Mouse (Mus musculus) CH12.LX (cell line): ENCODE results near the gene Naa40. TPM values are rescaled to one million over a fixed set of nuclear protein-coding genes. Genes with fewer than 3 reads are reported as not detected.

ENCODE experiments used
- DNase-seq: peaks from one replicate; pipeline ENCODE4 v3.0.0-alpha.2; 2013; ENCODE audit errors: extremely low read depth
- H3K27ac ChIP-seq: 2 replicates; pipeline ENCODE4 v1.5.1; 2012; ENCODE audit warnings: low read depth, mild to moderate bottlenecking, control low read depth, moderate library complexity; ENCODE audit not compliant: insufficient read depth
- H3K27me3 ChIP-seq: replicated peaks from 2 replicates; pipeline ENCODE3; 2012; ENCODE audit warnings: inconsistent platforms
- H3K36me3 ChIP-seq, 2 experiments: replicated peaks in 1 of 2; 2 replicates each; pipeline versions ENCODE3 to v1.6.1; 2012; ENCODE audit warnings: inconsistent platforms in 1 of 2, low read length in 1 of 2, mild to moderate bottlenecking in 1 of 2, mixed read lengths in 1 of 2, moderate library complexity in 1 of 2; ENCODE audit not compliant: control insufficient read depth in 1 of 2, insufficient read depth in 1 of 2
- H3K4me1 ChIP-seq, 2 experiments: 2 replicates each; pipeline ENCODE4 v1.6.1; 2012; ENCODE audit warnings: inconsistent platforms in 1 of 2, moderate library complexity in 1 of 2; ENCODE audit not compliant: insufficient read depth in 2 of 2, control insufficient read depth in 1 of 2
- H3K4me2 ChIP-seq: 2 replicates; pipeline ENCODE4 v1.6.1; 2012; ENCODE audit warnings: low read depth, mild to moderate bottlenecking, control low read depth; ENCODE audit not compliant: poor library complexity, insufficient read depth, severe bottlenecking
- H3K4me3 ChIP-seq, 3 experiments: fragments of 150-350 bp in 1 of 3; sonication (generic) in 1 of 3; replicated peaks in 1 of 3; 2 replicates each; pipeline versions ENCODE3 to v1.5.1; 2011 to 2012; ENCODE audit warnings: low read depth in 2 of 3, low read length in 2 of 3, mild to moderate bottlenecking in 2 of 3, moderate library complexity in 2 of 3, control low read depth in 1 of 3, improper control_type of control experiment in 1 of 3, inconsistent platforms in 1 of 3, mixed read lengths in 1 of 3; ENCODE audit not compliant: poor library complexity in 1 of 3
- H3K79me2 ChIP-seq: replicated peaks from 2 replicates; pipeline ENCODE4 v1.6.1; 2012; ENCODE audit warnings: mild to moderate bottlenecking, moderate library complexity; ENCODE audit not compliant: control insufficient read depth, poor library complexity, insufficient read depth, severe bottlenecking; ENCODE audit errors: extremely low read depth
- H3K9ac ChIP-seq: 2 replicates; pipeline ENCODE4 v1.6.1; 2012; ENCODE audit warnings: low read depth, mild to moderate bottlenecking, control low read depth, moderate library complexity; ENCODE audit not compliant: insufficient read depth
- H3K9me3 ChIP-seq: replicated peaks from 2 replicates; pipeline ENCODE3; 2012; ENCODE audit warnings: low read length, inconsistent platforms, mixed read lengths
- BHLHE40 ChIP-seq: IDR thresholded peaks from 2 replicates; pipeline ENCODE4 v1.6.1; 2011; ENCODE audit warnings: mild to moderate bottlenecking, low read depth, low read length, improper control_type of control experiment
- E2F4 ChIP-seq: IDR thresholded peaks from 2 replicates; pipeline ENCODE4 v1.6.1; 2011; ENCODE audit warnings: low read depth, low read length, improper control_type of control experiment; ENCODE audit not compliant: insufficient replicate concordance
- ETS1 ChIP-seq: conservative IDR thresholded peaks from 2 replicates; pipeline ENCODE4 v1.6.1; 2012; ENCODE audit warnings: low read depth, mild to moderate bottlenecking, inconsistent platforms, low read length, improper control_type of control experiment, moderate library complexity
- HCFC1 ChIP-seq: IDR thresholded peaks from 2 replicates; pipeline ENCODE4 v1.6.1; 2012; ENCODE audit warnings: low read depth, mild to moderate bottlenecking, inconsistent platforms, low read length, improper control_type of control experiment
- IRF4 ChIP-seq: IDR thresholded peaks from 2 replicates; pipeline ENCODE4 v1.6.1; 2014; ENCODE audit warnings: low read depth, mild to moderate bottlenecking, inconsistent platforms, low read length, improper control_type of control experiment
- JUN ChIP-seq: IDR thresholded peaks from 2 replicates; pipeline ENCODE4 v1.6.1; 2011; ENCODE audit warnings: low read depth, mild to moderate bottlenecking, low read length, improper control_type of control experiment, moderate library complexity; ENCODE audit not compliant: insufficient read depth
- MAFK ChIP-seq: IDR thresholded peaks from 2 replicates; pipeline ENCODE4 v1.6.1; 2011; ENCODE audit warnings: low read length, improper control_type of control experiment; ENCODE audit not compliant: insufficient replicate concordance
- MXI1 ChIP-seq: IDR thresholded peaks from 2 replicates; pipeline ENCODE4 v1.6.1; 2011; ENCODE audit warnings: mild to moderate bottlenecking, low read depth, low read length, improper control_type of control experiment
- PAX5 ChIP-seq: IDR thresholded peaks from 2 replicates; pipeline ENCODE4 v1.6.1; 2012; ENCODE audit warnings: low read length, inconsistent platforms, mixed read lengths
- POLR2A ChIP-seq: IDR thresholded peaks from 2 replicates; pipeline ENCODE4 v1.6.1; 2011; ENCODE audit warnings: low read depth, mild to moderate bottlenecking, improper control_type of control experiment, low read length
- POLR2AphosphoS2 ChIP-seq: IDR thresholded peaks from 2 replicates; pipeline ENCODE4 v1.6.1; 2011; ENCODE audit warnings: low read depth, low read length, improper control_type of control experiment
- RCOR1 ChIP-seq: conservative IDR thresholded peaks from 2 replicates; pipeline ENCODE4 v1.6.1; 2012; ENCODE audit warnings: low read depth, mild to moderate bottlenecking, inconsistent platforms, low read length, improper control_type of control experiment
- SIN3A ChIP-seq: IDR thresholded peaks from 2 replicates; pipeline ENCODE4 v1.6.1; 2012; ENCODE audit warnings: low read length, improper control_type of control experiment, inconsistent platforms
- USF1 ChIP-seq: IDR thresholded peaks from 2 replicates; pipeline ENCODE4 v1.6.1; 2014; ENCODE audit warnings: low read depth, mild to moderate bottlenecking, inconsistent platforms, low read length, improper control_type of control experiment
- USF2 ChIP-seq: conservative IDR thresholded peaks from 2 replicates; pipeline ENCODE4 v1.6.1; 2011; ENCODE audit warnings: low read depth, low read length, improper control_type of control experiment
- ZMIZ1 ChIP-seq: IDR thresholded peaks from 2 replicates; pipeline ENCODE4 v1.6.1; 2012; ENCODE audit warnings: low read depth, mild to moderate bottlenecking, inconsistent platforms, low read length, improper control_type of control experiment
- ZNF384 ChIP-seq: IDR thresholded peaks from 2 replicates; pipeline ENCODE4 v1.6.1; 2012; ENCODE audit warnings: low read depth, low read length, improper control_type of control experiment, inconsistent platforms
- dilution Hi-C: fragments of 300-500 bp; cut with MboI; formaldehyde crosslinking; loops from 2 replicates; pipeline ENCODE4 v1.14.3; 2020; ENCODE audit warnings: low sequenced_read_pairs; ENCODE audit not compliant: extremely low pct_unique_long_range_greater_than_20kb, extremely low pct_ligation_motif_present
- in situ Hi-C: fragments of 300-500 bp; cut with MboI; formaldehyde crosslinking; loops from 3 replicates; pipeline ENCODE4 v1.14.3; 2019; ENCODE audit warnings: low sequenced_read_pairs, low pct_ligation_motif_present, low pct_unique_long_range_greater_than_20kb, mixed read lengths
- polyA plus RNA-seq: library from polyadenylated mRNA; unstranded; fragments of >175 nt; gene quantifications from 2 replicates; pipeline ENCODE4 v1.2.1, GENCODE M21; 2012; ENCODE audit warnings: low read depth; ENCODE audit not compliant: insufficient read length
- total RNA-seq, 2 experiments: library from RNA; depleted of rRNA; stranded (reverse); fragments of 300-350 nt in 1 of 2; fragments of >200 nt in 1 of 2; gene quantifications; 2 replicates each; pipeline ENCODE4 v1.2.3; 2012 to 2014

Naa40 gene
- total and polyA plus RNA-seq, 3 experiments: 40.6 to 69.3 (median 65.7) TPM

- H3K4me1 ChIP-seq: no peaks in the 10 kb centered on the region
- no peak overlapping the region for H3K9ac ChIP-seq
- in situ Hi-C loops: no loop called here
- H3K79me2 ChIP-seq: no peaks in the 10 kb centered on the region
- no peaks in the 10 kb centered on the region for H3K9me3 ChIP-seq
- no peak overlapping the region for H3K4me2 ChIP-seq
- H3K4me3 ChIP-seq: no peak overlapping the region
- dilution Hi-C loops: no loop called here
- peaks cover 22% of the 10 kb centered on the region for H3K27me3 ChIP-seq
- H3K36me3 ChIP-seq: peaks cover 13 to 22% of the 10 kb centered on the region in 2 experiments
- no peak overlapping the region for H3K27ac ChIP-seq
- TF ChIP-seq MAFK: no peak
- no peak for TF ChIP-seq E2F4
- no peak for TF ChIP-seq BHLHE40
- no peak for TF ChIP-seq ZNF384
- TF ChIP-seq HCFC1: no peak
- TF ChIP-seq SIN3A: no peak
- TF ChIP-seq ETS1: no peak
- no peak for TF ChIP-seq MXI1
- no peak for DNase-seq
Observed at GRCm38 (mm10) chr19:7192561-7192967, 48.4 kb downstream of the Naa40 start.

- no peak for DNase-seq
- dilution Hi-C loops: no loop called here
- H3K27me3 ChIP-seq: peaks cover 28% of the 10 kb centered on the region
- no peak overlapping the region for H3K4me2 ChIP-seq
- H3K27ac ChIP-seq: no peak overlapping the region
- H3K9ac ChIP-seq: no peak overlapping the region
- 0 out of 4 replicates have a peak, but pooled peaks cover under 1 to 3% of the 10 kb centered on the region in 2 experiments for H3K4me1 ChIP-seq
- H3K9me3 ChIP-seq: no peaks in the 10 kb centered on the region
- H3K79me2 ChIP-seq: no peaks in the 10 kb centered on the region
- in situ Hi-C loops: no loop called here
- no peak for TF ChIP-seq HCFC1
- TF ChIP-seq RCOR1: no peak
- TF ChIP-seq POLR2AphosphoS2: no peak
- no peak for TF ChIP-seq MAFK
- TF ChIP-seq USF2: no peak
- no peak for TF ChIP-seq PAX5
- no peak for TF ChIP-seq JUN
- TF ChIP-seq, all 38 proteins: peak for 0
- Histone ChIP-seq H3K4me3 (no peak overlapping the region), H3K36me3 (peaks cover 4 to 13% of the 10 kb centered on the region in 2 experiments)
Observed at GRCm38 (mm10) chr19:7191639-7192038, 49.3 kb downstream of the Naa40 start.

GRCm38 (mm10) chr19:7190986-7191385, 50.0 kb downstream of the Naa40 start:
- Histone ChIP-seq H3K4me3 (no peak overlapping the region), H3K79me2 (no peaks in the 10 kb centered on the region), H3K9ac (no peak overlapping the region), H3K27ac (no peak overlapping the region), H3K36me3 (peaks cover 0 to 6% of the 10 kb centered on the region in 2 experiments), H3K27me3 (peaks cover 31% of the 10 kb centered on the region), H3K9me3 (no peaks in the 10 kb centered on the region), H3K4me2 (no peak overlapping the region), H3K4me1 (peaks cover 5 to 6% of the 10 kb centered on the region in 2 experiments; a peak in 1 of 4 replicates)
- TF ChIP-seq ZMIZ1: no peak
- no peak for TF ChIP-seq USF1
- TF ChIP-seq POLR2A: no peak
- TF ChIP-seq IRF4: no peak
- in situ Hi-C loops: no loop called here
- dilution Hi-C loops: no loop called here
- DNase-seq: no peak
